Mouse (Mus musculus): ENCODE measurements around the gene Gm21921. TPM values are rescaled to one million over a fixed set of nuclear protein-coding genes. Genes with fewer than 3 reads are reported as not detected.
"Not testable (repeated sequence)": the region's sequence is repeated elsewhere in the genome, so short reads cannot be mapped to it uniquely, and the experiment has no call there.

Gm21921 gene
- not detected in 2 replicates for polyA plus RNA-seq (2015; fragmentation: Nextera tagmentation; extraction: Ambion mirVana)

GRCm38 (mm10) chrY:24796143-24796542 lies at the start of gene Gm21921:
Gm21921 (minus strand) TSS chrY:24796243.
- WGBS = no CpG with 5 or more reads among the region's 2 CpGs
- H3K4me2 ChIP-seq; H3K27me3 ChIP-seq; H3K36me3 ChIP-seq; H3K9ac ChIP-seq; H3K4me3 ChIP-seq; H3K4me1 ChIP-seq (replicated peaks); H3K9me3 ChIP-seq; H3K27ac ChIP-seq (replicated peaks); ATAC-seq (ENCODE audit: low read depth): not testable (repeated sequence)

Data from neural tube, embryonic 13.5 days (tissue).